Mouse (Mus musculus) ES-E14 (cell line): ENCODE measurements around the gene Dtd1. TPM values are rescaled to one million over a fixed set of nuclear protein-coding genes. Genes with fewer than 3 reads are reported as not detected.

Source experiments
- DNase-seq: peaks from one replicate; pipeline ENCODE4 v3.0.0-alpha.2; 2013; ENCODE audit warnings: low read depth, low spot score
- H3K27ac ChIP-seq: 2 replicates; pipeline ENCODE4 v1.5.1; 2012; ENCODE audit warnings: low read depth, mild to moderate bottlenecking, low read length, moderate library complexity, mixed read lengths; ENCODE audit not compliant: poor library complexity, insufficient read depth, severe bottlenecking
- H3K36me3 ChIP-seq: 2 replicates; pipeline ENCODE4 v1.6.1; 2012; ENCODE audit warnings: mild to moderate bottlenecking, low read length, moderate library complexity, mixed read lengths; ENCODE audit not compliant: control insufficient read depth, poor library complexity, insufficient read depth, severe bottlenecking
- H3K4me1 ChIP-seq, 2 experiments: fragments of 150-350 bp in 1 of 2; sonication (generic) in 1 of 2; 2 replicates each; pipeline ENCODE4 v1.6.1; 2012; ENCODE audit warnings: low read length in 2 of 2, mild to moderate bottlenecking in 1 of 2, mixed read lengths in 1 of 2; ENCODE audit not compliant: control insufficient read depth in 2 of 2, insufficient read depth in 2 of 2, poor library complexity in 1 of 2
- H3K4me3 ChIP-seq, 2 experiments: fragments of 150-350 bp in 1 of 2; sonication (generic) in 1 of 2; 2 replicates each; pipeline ENCODE4 v1.5.1; 2012; ENCODE audit warnings: low read length in 2 of 2, low read depth in 1 of 2, mild to moderate bottlenecking in 1 of 2, mixed read lengths in 1 of 2; ENCODE audit not compliant: insufficient read depth in 1 of 2, poor library complexity in 1 of 2, severe bottlenecking in 1 of 2
- H3K9ac ChIP-seq: 2 replicates; pipeline ENCODE4 v1.6.1; 2012; ENCODE audit warnings: low read depth, mild to moderate bottlenecking, low read length, mixed read lengths; ENCODE audit not compliant: poor library complexity, insufficient read depth, severe bottlenecking
- H3K9me3 ChIP-seq: fragments of 150-350 bp; sonication (generic); 2 replicates; pipeline ENCODE4 v1.6.1; 2012; ENCODE audit warnings: low read depth, mild to moderate bottlenecking, low read length; ENCODE audit not compliant: control insufficient read depth, insufficient read depth
- CHD2 ChIP-seq: IDR thresholded peaks from 2 replicates; pipeline ENCODE4 v1.6.1; 2014; ENCODE audit warnings: mild to moderate bottlenecking, low read depth, low read length, inconsistent platforms
- HCFC1 ChIP-seq: IDR thresholded peaks from 2 replicates; pipeline ENCODE4 v1.6.1; 2012; ENCODE audit warnings: low read length, inconsistent platforms, borderline replicate concordance; ENCODE audit not compliant: insufficient read depth
- MAFK ChIP-seq: IDR thresholded peaks from 2 replicates; pipeline ENCODE4 v1.6.1; 2014; ENCODE audit warnings: mild to moderate bottlenecking, low read depth, low read length, inconsistent platforms; ENCODE audit not compliant: insufficient read depth
- ZC3H11A ChIP-seq: IDR thresholded peaks from 2 replicates; pipeline ENCODE4 v1.6.1; 2012; ENCODE audit warnings: low read depth, mild to moderate bottlenecking, inconsistent platforms, low read length, borderline replicate concordance
- ZNF384 ChIP-seq: IDR thresholded peaks from 2 replicates; pipeline ENCODE4 v1.6.1; 2012; ENCODE audit warnings: low read depth, low read length, inconsistent platforms
- in situ Hi-C, 2 experiments: fragments of 600-800 bp; cut with MboI; formaldehyde crosslinking; loops; one replicate each; pipeline ENCODE4 v1.15.1; 2025; ENCODE audit warnings: low sequenced_read_pairs in 2 of 2, inconsistent platforms in 1 of 2; ENCODE audit not compliant: unreplicated experiment in 2 of 2
- total RNA-seq: library from RNA; depleted of rRNA; stranded (reverse); fragments of 300-350 nt; gene quantifications from 2 replicates; pipeline ENCODE4 v1.2.3, GENCODE M21; 2012

Gene Dtd1
- total RNA-seq, 1 experiment: 21.2 TPM

- TF ChIP-seq ZNF384 (no peak), MAFK (no peak), HCFC1 (no peak), CHD2 (no peak), ZC3H11A (no peak)
- in situ Hi-C loops: no loop called here
- Histone ChIP-seq H3K27ac (no peak overlapping the region), H3K4me3 (no peak overlapping the region), H3K9me3 (no peaks in the 10 kb centered on the region), H3K9ac (no peak overlapping the region), H3K4me1 (no peaks in the 10 kb centered on the region), H3K36me3 (no peaks in the 10 kb centered on the region)
- DNase-seq: no peak
Measured at GRCm38 (mm10) chr2:144646360-144646759, 46.7 kb downstream of the Dtd1 start.

GRCm38 (mm10) chr2:144647151-144647550 lies 47.5 kb downstream of the Dtd1 start:
- H3K27ac ChIP-seq: no peak overlapping the region
- H3K4me3 ChIP-seq: no peak overlapping the region
- no peaks in the 10 kb centered on the region for H3K9me3 ChIP-seq

GRCm38 (mm10) chr2:144649960-144650359 lies 50.3 kb downstream of the Dtd1 start:
- H3K9ac ChIP-seq: no peak overlapping the region
- DNase-seq: no peak
- H3K9me3 ChIP-seq: no peaks in the 10 kb centered on the region
- no peaks in the 10 kb centered on the region for H3K4me1 ChIP-seq
- no peaks in the 10 kb centered on the region for H3K36me3 ChIP-seq
- no peak overlapping the region for H3K4me3 ChIP-seq
- in situ Hi-C loops: no loop called here
- H3K27ac ChIP-seq: no peak overlapping the region
- TF ChIP-seq HCFC1: no peak

More at GRCm38 (mm10) chr2:144647151-144647550, 47.5 kb downstream of the Dtd1 start:
- no peaks in the 10 kb centered on the region for H3K36me3 ChIP-seq
- DNase-seq: no peak
- no peaks in the 10 kb centered on the region for H3K4me1 ChIP-seq
- TF ChIP-seq MAFK: no peak
- no peak for TF ChIP-seq ZC3H11A
- no peak for TF ChIP-seq HCFC1
- no peak for TF ChIP-seq ZNF384
- no peak for TF ChIP-seq CHD2
- in situ Hi-C loops: no loop called here
- no peak overlapping the region for H3K9ac ChIP-seq

GRCm38 (mm10) chr2:144652841-144653240 lies 53.1 kb downstream of the Dtd1 start:
- Histone ChIP-seq H3K27ac (no peak overlapping the region), H3K4me3 (no peak overlapping the region), H3K36me3 (no peaks in the 10 kb centered on the region), H3K4me1 (no peaks in the 10 kb centered on the region), H3K9me3 (no peaks in the 10 kb centered on the region), H3K9ac (no peak overlapping the region)
- TF ChIP-seq ZC3H11A: no peak
- no peak for DNase-seq
- in situ Hi-C loops: no loop called here

- Histone ChIP-seq H3K9me3 (no peaks in the 10 kb centered on the region), H3K4me1 (no peaks in the 10 kb centered on the region), H3K4me3 (no peak overlapping the region), H3K36me3 (no peaks in the 10 kb centered on the region), H3K27ac (no peak overlapping the region), H3K9ac (no peak overlapping the region)
- DNase-seq: no peak
- TF ChIP-seq ZNF384: no peak
- TF ChIP-seq MAFK: no peak
- no peak for TF ChIP-seq HCFC1
- TF ChIP-seq CHD2: no peak
- no peak for TF ChIP-seq ZC3H11A
- in situ Hi-C loops: no loop called here
Measured at GRCm38 (mm10) chr2:144655307-144655706, 55.6 kb downstream of the Dtd1 start.
